Mouse (Mus musculus): ENCODE measurements around the gene Bak1. TPM values are rescaled to one million over a fixed set of nuclear protein-coding genes. Genes with fewer than 3 reads are reported as not detected.

The Bak1 gene
- total and polyA plus RNA-seq, 3 experiments, result 75.4 to 150 TPM; not detected in 1

DNA sequence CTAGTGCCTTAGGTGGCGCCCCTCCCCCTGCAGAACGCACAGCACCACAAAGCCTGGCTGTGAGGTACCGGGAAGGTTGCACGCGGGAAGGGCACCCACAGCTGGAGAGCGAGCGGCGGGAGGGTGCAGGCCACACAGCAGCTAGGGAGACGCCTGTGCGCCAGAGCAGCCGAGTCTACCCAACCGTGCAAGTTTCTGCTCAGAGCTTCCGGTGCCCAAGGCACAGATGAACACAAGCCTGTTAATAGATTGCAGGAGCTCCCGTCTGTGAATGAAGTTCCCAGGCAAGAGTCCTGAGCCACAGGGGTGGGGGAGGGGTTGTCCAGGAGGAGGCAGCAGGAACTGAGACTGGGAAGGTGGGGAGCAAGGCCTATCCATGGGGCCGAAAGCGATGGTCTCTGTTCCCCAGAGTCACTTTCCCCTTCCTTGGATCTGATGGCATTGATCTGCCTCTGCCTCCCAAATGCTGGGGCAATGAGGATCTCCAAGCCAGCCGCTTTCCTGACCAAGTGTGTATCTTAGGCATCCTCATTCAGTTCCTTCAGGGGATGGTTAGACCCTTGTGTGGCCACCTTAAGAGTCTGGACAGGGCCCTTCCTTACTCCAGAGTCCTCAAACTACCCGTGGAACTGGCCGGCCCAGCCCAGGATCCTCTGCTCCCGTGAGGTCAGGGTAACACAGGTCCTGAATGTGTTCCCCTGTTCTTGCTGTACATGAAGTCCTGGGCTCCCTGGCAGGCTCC, 11.7 kb upstream of the Bak1 start:
- H3K27ac ChIP-seq (ENCODE audit: control insufficient read depth, low read depth, low read length), result no peak overlapping the region
- peaks cover 0 to 4% of the 10 kb centered on the region in 2 experiments; a peak in 2 of 4 replicates for H3K4me1 ChIP-seq (ENCODE audit: control insufficient read depth in 1 of 2, insufficient read depth in 2 of 2, low read length in 2 of 2)
- H3K9ac ChIP-seq (ENCODE audit: control insufficient read depth, low read depth, low read length, poor library complexity, severe bottlenecking), result no peak overlapping the region
- no peak for DNase-seq (ENCODE audit: low read depth, low spot score)
- no peak overlapping the region for H3K4me3 ChIP-seq (ENCODE audit: control insufficient read depth in 1 of 2, insufficient read depth in 1 of 2, low read depth in 2 of 2, low read length in 2 of 2)
- no peaks in the 10 kb centered on the region for H3K9me3 ChIP-seq (replicated peaks; ENCODE audit: insufficient read depth, low read length)
- TF ChIP-seq ETS1 (IDR thresholded peaks at IDR 0.05; ENCODE audit: low read depth, low read length) (no peak), ZKSCAN1 (IDR thresholded peaks at IDR 0.05; ENCODE audit: low read depth, low read length) (no peak), CHD2 (IDR thresholded peaks at IDR 0.05; ENCODE audit: low read length) (no peak)
- H3K79me2 ChIP-seq (ENCODE audit: control insufficient read depth, insufficient read depth, low read length, poor library complexity), result no peaks in the 10 kb centered on the region
- no peaks in the 10 kb centered on the region for H3K36me3 ChIP-seq (ENCODE audit: control insufficient read depth in 1 of 2, insufficient read depth in 2 of 2, low read length in 2 of 2)
- H3K27me3 ChIP-seq (ENCODE audit: control insufficient read depth in 1 of 2, insufficient read depth in 2 of 2, low read length in 2 of 2), result no peaks in the 10 kb centered on the region

DNA sequence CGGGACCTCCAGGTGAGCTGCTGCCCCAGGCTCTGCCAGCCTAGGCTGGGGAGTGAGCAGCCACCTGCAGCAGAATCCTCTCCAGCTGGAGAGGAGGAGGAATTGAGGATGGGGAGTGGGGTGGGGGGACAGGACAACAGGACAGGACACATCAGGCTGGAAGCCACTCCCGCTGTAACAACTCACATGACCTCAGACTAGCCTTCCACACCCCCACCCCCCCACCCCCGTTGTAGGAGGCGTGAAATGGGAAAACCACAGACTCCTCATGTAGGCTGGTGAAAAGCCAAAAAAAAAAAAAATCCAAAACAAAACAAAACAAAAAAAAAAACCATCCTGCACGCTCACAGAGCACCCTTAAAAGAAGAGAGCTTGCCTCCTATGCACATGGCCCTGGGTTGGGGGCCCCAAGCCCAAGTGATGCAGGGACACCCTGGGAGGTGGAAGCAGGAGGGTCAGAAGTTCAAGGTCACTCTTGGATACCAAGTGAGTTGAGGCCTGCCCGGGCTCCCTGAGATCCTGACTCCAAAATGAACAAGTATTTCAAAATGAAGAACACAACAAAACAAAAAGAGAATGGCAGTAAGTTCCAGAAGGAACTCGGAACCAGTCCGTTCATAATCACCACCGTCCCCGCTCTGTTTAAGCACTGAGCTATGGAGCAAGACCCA, 10.8 kb upstream of the Bak1 start:
- no peaks in the 10 kb centered on the region for H3K79me2 ChIP-seq (ENCODE audit: control insufficient read depth, insufficient read depth, low read length, poor library complexity)
- no peaks in the 10 kb centered on the region for H3K27me3 ChIP-seq (ENCODE audit: control insufficient read depth in 1 of 2, insufficient read depth in 2 of 2, low read length in 2 of 2)
- no peak overlapping the region for H3K4me3 ChIP-seq (ENCODE audit: control insufficient read depth in 1 of 2, insufficient read depth in 1 of 2, low read depth in 2 of 2, low read length in 2 of 2)
- no peak for DNase-seq (ENCODE audit: low read depth, low spot score)
- H3K4me1 ChIP-seq (ENCODE audit: control insufficient read depth in 1 of 2, insufficient read depth in 2 of 2, low read length in 2 of 2), result peaks cover 0 to 4% of the 10 kb centered on the region in 2 experiments; a peak in 2 of 4 replicates
- H3K9ac ChIP-seq (ENCODE audit: control insufficient read depth, low read depth, low read length, poor library complexity, severe bottlenecking), result no peak overlapping the region
- no peaks in the 10 kb centered on the region for H3K36me3 ChIP-seq (ENCODE audit: control insufficient read depth in 1 of 2, insufficient read depth in 2 of 2, low read length in 2 of 2)
- no peak overlapping the region for H3K27ac ChIP-seq (ENCODE audit: control insufficient read depth, low read depth, low read length)
- TF ChIP-seq ZC3H11A (IDR thresholded peaks at IDR 0.05; ENCODE audit: low read depth, low read length), result no peak
- TF ChIP-seq MYC (IDR thresholded peaks at IDR 0.05; ENCODE audit: low read depth, low read length), result no peak
- TF ChIP-seq E2F4 (IDR thresholded peaks at IDR 0.05; ENCODE audit: borderline replicate concordance, low read depth, low read length), result no peak
- no peak for TF ChIP-seq GABPA (IDR thresholded peaks at IDR 0.05; ENCODE audit: low read depth, low read length)
- TF ChIP-seq POLR2AphosphoS5 (IDR thresholded peaks at IDR 0.05; ENCODE audit: borderline replicate concordance, low read depth, low read length), result no peak
- no peak for TF ChIP-seq TBP (IDR thresholded peaks at IDR 0.05; ENCODE audit: low read depth, low read length)
- TF ChIP-seq SMC3 (IDR thresholded peaks at IDR 0.05; ENCODE audit: low read depth, low read length), result no peak
- no peak for TF ChIP-seq POLR2AphosphoS2 (IDR thresholded peaks at IDR 0.05; ENCODE audit: low read length)
- TF ChIP-seq HCFC1 (IDR thresholded peaks at IDR 0.05; ENCODE audit: low read depth, low read length), result no peak
- TF ChIP-seq ZNF384 (IDR thresholded peaks at IDR 0.05; ENCODE audit: low read depth, low read length), result no peak
- no peak for TF ChIP-seq RCOR1 (IDR thresholded peaks at IDR 0.05; ENCODE audit: low read depth, low read length)
- no peaks in the 10 kb centered on the region for H3K9me3 ChIP-seq (replicated peaks; ENCODE audit: insufficient read depth, low read length)

Measured in MEL (cell line).